ENCODE assay signal across 8 mouse cellular contexts in the genomic region with DNA sequence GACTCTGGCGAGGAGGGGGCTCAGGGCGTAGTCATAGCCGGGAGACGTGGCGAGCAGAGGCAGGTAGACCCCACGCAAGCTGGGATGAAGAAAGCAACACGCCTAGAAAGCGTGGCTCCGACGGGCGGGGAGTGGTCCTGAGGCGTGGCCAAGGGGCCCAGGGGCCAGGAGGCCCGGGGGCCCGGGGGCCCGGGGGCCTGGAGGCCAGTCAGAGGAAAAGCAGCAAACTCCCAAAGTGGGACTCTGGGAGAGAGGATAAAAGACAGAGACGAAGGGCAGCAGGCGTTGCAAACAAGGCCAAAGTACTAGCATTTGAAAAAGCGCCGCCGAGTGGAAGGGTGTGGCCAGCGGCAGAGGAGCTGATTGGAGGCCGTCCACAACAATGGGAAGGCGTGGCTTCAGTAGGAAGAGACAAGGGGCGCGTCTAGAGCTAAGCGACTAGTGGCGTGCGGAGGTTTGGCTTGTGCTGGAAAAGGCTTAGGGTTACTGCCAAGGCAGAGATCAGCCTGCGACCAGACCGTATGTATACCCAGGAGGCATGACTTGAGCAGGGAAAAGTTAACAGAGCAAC. TPM values are rescaled to one million over a fixed set of nuclear protein-coding genes. Genes with fewer than 3 reads are reported as not detected.
DNase-seq lines count a peak whose midpoint lies in the region; ATAC-seq lines count a peak whose summit lies in the region.

No protein-coding gene starts in this region.

- peak overlapping the region; percentile 98 for H3K4me2 ChIP-seq in heart, embryonic 11.5 days
- peak overlapping the region; percentile 96 for H3K4me2 ChIP-seq in kidney, embryonic 15.5 days
- peak overlapping the region; percentile 98 for H3K4me2 ChIP-seq in liver, embryonic 15.5 days
- peak overlapping the region; percentile 97 for H3K4me2 ChIP-seq in neural tube, embryonic 11.5 days (ENCODE audit: low read depth)

- peak; percentile 93 for DNase-seq in CD4-positive, CD25-positive, alpha-beta regulatory T cell, adult 2 months (ENCODE audit: low read depth, low spot score)
- peak; percentile 81 for DNase-seq in adrenal gland, postnatal 25 days
- DNase-seq in neural tube, embryonic 11.5 days (ENCODE audit: low spot score), result peak; percentile 88
- peak; percentile 85 to 93 for DNase-seq in thymus, adult 18-20 months

- H3K4me1 ChIP-seq in heart, embryonic 11.5 days (ENCODE audit: control insufficient read depth, insufficient read depth, low read length), result peaks cover 18% of the 10 kb centered on the region
- peaks cover 30% of the 10 kb centered on the region for H3K4me1 ChIP-seq in kidney, embryonic 15.5 days
- peaks cover 54% of the 10 kb centered on the region for H3K4me1 ChIP-seq in liver, embryonic 15.5 days (replicated peaks)
- peaks cover 18% of the 10 kb centered on the region for H3K4me1 ChIP-seq in neural tube, embryonic 11.5 days (ENCODE audit: control insufficient read depth, insufficient read depth, low read length)

- H3K4me3 ChIP-seq in heart, embryonic 11.5 days (ENCODE audit: low read depth, low read length), result peak overlapping the region; percentile 97
- H3K4me3 ChIP-seq in kidney, embryonic 15.5 days (replicated peaks), result peak overlapping the region; percentile 69
- H3K4me3 ChIP-seq in liver, embryonic 15.5 days (replicated peaks), result peak overlapping the region; percentile 77
- peak overlapping the region; percentile 50 for H3K4me3 ChIP-seq in neural tube, embryonic 11.5 days (ENCODE audit: low read depth, low read length)

- no peaks in the 10 kb centered on the region for H3K9me3 ChIP-seq in heart, embryonic 11.5 days (replicated peaks; ENCODE audit: control insufficient read depth, low read length)
- H3K9me3 ChIP-seq in kidney, embryonic 15.5 days (replicated peaks), result no peaks in the 10 kb centered on the region
- no peaks in the 10 kb centered on the region for H3K9me3 ChIP-seq in liver, embryonic 15.5 days (replicated peaks)
- no peaks in the 10 kb centered on the region for H3K9me3 ChIP-seq in neural tube, embryonic 11.5 days (ENCODE audit: control insufficient read depth, low read length)

- H3K27me3 ChIP-seq in heart, embryonic 11.5 days (ENCODE audit: control insufficient read depth, insufficient read depth, low read length), result no peaks in the 10 kb centered on the region
- H3K27me3 ChIP-seq in kidney, embryonic 15.5 days, result no peaks in the 10 kb centered on the region
- H3K27me3 ChIP-seq in liver, embryonic 15.5 days, result no peaks in the 10 kb centered on the region
- no peaks in the 10 kb centered on the region for H3K27me3 ChIP-seq in neural tube, embryonic 11.5 days (ENCODE audit: control insufficient read depth, insufficient read depth, low read length)

- H3K27ac ChIP-seq in heart, embryonic 11.5 days (ENCODE audit: low read depth, low read length), result peak overlapping the region; percentile 94
- peak overlapping the region; percentile 98 for H3K27ac ChIP-seq in kidney, embryonic 15.5 days
- peak overlapping the region; percentile 87 for H3K27ac ChIP-seq in liver, embryonic 15.5 days (replicated peaks)
- H3K27ac ChIP-seq in neural tube, embryonic 11.5 days (ENCODE audit: low read depth, low read length), result peak overlapping the region; percentile 92

- H3K36me3 ChIP-seq in heart, embryonic 11.5 days (ENCODE audit: control insufficient read depth, insufficient read depth, low read length), result peaks cover 6% of the 10 kb centered on the region; the same call in 1 of the 2 replicates
- peaks cover 38% of the 10 kb centered on the region for H3K36me3 ChIP-seq in kidney, embryonic 15.5 days
- peaks cover 37% of the 10 kb centered on the region for H3K36me3 ChIP-seq in liver, embryonic 15.5 days (replicated peaks)
- 0 out of 2 replicates have a peak, but pooled peaks cover 4% of the 10 kb centered on the region for H3K36me3 ChIP-seq in neural tube, embryonic 11.5 days (ENCODE audit: control insufficient read depth, insufficient read depth, low read length)

- H3K9ac ChIP-seq in heart, embryonic 11.5 days (ENCODE audit: low read depth, low read length), result peak overlapping the region; percentile 91
- peak overlapping the region; percentile 94 for H3K9ac ChIP-seq in kidney, embryonic 15.5 days
- peak overlapping the region; percentile 76 for H3K9ac ChIP-seq in liver, embryonic 15.5 days
- H3K9ac ChIP-seq in neural tube, embryonic 11.5 days (ENCODE audit: low read length), result peak overlapping the region; percentile 65

- peak; percentile 61 for ATAC-seq in erythroblast, adult 5-6 weeks (replicated peaks; ENCODE audit: low FRiP score, poor library complexity, severe bottlenecking)
- ATAC-seq in heart, embryonic 11.5 days (replicated peaks; ENCODE audit: insufficient number of reproducible peaks, low FRiP score, low TSS enrichment), result peak; percentile 83
- ATAC-seq in kidney, embryonic 15.5 days (replicated peaks; ENCODE audit: low FRiP score), result peak; percentile 85
- ATAC-seq in liver, embryonic 15.5 days (ENCODE audit: insufficient read depth), result peak; percentile 72
- ATAC-seq in neural tube, embryonic 11.5 days (ENCODE audit: insufficient read depth, low FRiP score, low TSS enrichment), result peak; percentile 87

- WGBS in heart, embryonic 11.5 days (ENCODE audit: insufficient replicate concordance), result under 1% methylated on average over 30 of the region's 30 CpGs
- WGBS in kidney, embryonic 15.5 days, result under 1% methylated on average over 23 of the region's 30 CpGs
- WGBS in liver, embryonic 15.5 days (ENCODE audit: insufficient replicate concordance), result 1% methylated on average over 30 of the region's 30 CpGs
- WGBS in neural tube, embryonic 11.5 days, result 0% methylated on average over 30 of the region's 30 CpGs

RNA-seq across cellular contexts. Expression of a gene that starts 0.3 kb away (rescaled TPM):
- total RNA-seq in adrenal gland, postnatal 25 days (2021), result 331 and 363 TPM in 2 replicates
- 139 and 174 TPM in 2 replicates for total RNA-seq in erythroblast, adult 5-6 weeks (2015; ENCODE audit: low replicate concordance)
- 32.8 and 53.8 TPM in 2 replicates for total RNA-seq in erythroblast, adult 5-6 weeks (2017; ENCODE audit: low replicate concordance)
- 330 and 338 TPM in 2 replicates for polyA plus RNA-seq in heart, embryonic 11.5 days (2014; fragmentation: Nextera tagmentation; extraction: Ambion mirVana)
- 385 and 422 TPM in 2 replicates for polyA plus RNA-seq in kidney, embryonic 15.5 days (2015; fragmentation: Nextera tagmentation; extraction: Ambion mirVana)
- 181 and 228 TPM in 2 replicates for polyA plus RNA-seq in liver, embryonic 15.5 days (2015; fragmentation: Nextera tagmentation; extraction: Ambion mirVana)
- polyA plus RNA-seq in neural tube, embryonic 11.5 days (2014; fragmentation: Nextera tagmentation; extraction: Ambion mirVana), result 391 and 397 TPM in 2 replicates

RNA-seq across cellular contexts. Expression of a gene that starts 1.6 kb away (rescaled TPM):
- 20.5 and 30.0 TPM in 2 replicates for total RNA-seq in adrenal gland, postnatal 25 days (2021)
- 7.5 and 18.8 TPM in 2 replicates for total RNA-seq in erythroblast, adult 5-6 weeks (2015; ENCODE audit: low replicate concordance)
- 2.3 and 3.2 TPM in 2 replicates for total RNA-seq in erythroblast, adult 5-6 weeks (2017; ENCODE audit: low replicate concordance)
- polyA plus RNA-seq in heart, embryonic 11.5 days (2014; fragmentation: Nextera tagmentation; extraction: Ambion mirVana), result 12.5 and 13.5 TPM in 2 replicates
- polyA plus RNA-seq in kidney, embryonic 15.5 days (2015; fragmentation: Nextera tagmentation; extraction: Ambion mirVana), result 21.1 and 22.2 TPM in 2 replicates
- 4.5 and 4.9 TPM in 2 replicates for polyA plus RNA-seq in liver, embryonic 15.5 days (2015; fragmentation: Nextera tagmentation; extraction: Ambion mirVana)
- 15.3 and 15.8 TPM in 2 replicates for polyA plus RNA-seq in neural tube, embryonic 11.5 days (2014; fragmentation: Nextera tagmentation; extraction: Ambion mirVana)

RNA-seq across cellular contexts. Expression of a gene that starts 8.9 kb away (rescaled TPM):
- total RNA-seq in adrenal gland, postnatal 25 days (2021), result 21.6 and 24.8 TPM in 2 replicates
- 4.2 and 4.6 TPM in 2 replicates for total RNA-seq in erythroblast, adult 5-6 weeks (2015; ENCODE audit: low replicate concordance)
- total RNA-seq in erythroblast, adult 5-6 weeks (2017; ENCODE audit: low replicate concordance), result 2.1 and 3.8 TPM in 2 replicates
- polyA plus RNA-seq in heart, embryonic 11.5 days (2014; fragmentation: Nextera tagmentation; extraction: Ambion mirVana), result 53.1 and 54.6 TPM in 2 replicates
- polyA plus RNA-seq in kidney, embryonic 15.5 days (2015; fragmentation: Nextera tagmentation; extraction: Ambion mirVana), result 55.3 and 55.4 TPM in 2 replicates
- polyA plus RNA-seq in liver, embryonic 15.5 days (2015; fragmentation: Nextera tagmentation; extraction: Ambion mirVana), result 23.1 and 23.5 TPM in 2 replicates
- polyA plus RNA-seq in neural tube, embryonic 11.5 days (2014; fragmentation: Nextera tagmentation; extraction: Ambion mirVana), result 68.7 and 71.6 TPM in 2 replicates

Comparison
In these comparisons a context has a peak if more than half of its experiments do, and no peak if none do; other contexts are left out.
1. Peak in every context shown above with its lines: DNase-seq, ATAC-seq, H3K4me3 ChIP-seq and H3K27ac ChIP-seq.